Mouse (Mus musculus) MN1 (cell line): ENCODE measurements at regions not wholly inside any gene's neighbourhood (a gene's known extent, or its start where the extent isn't known, plus 50 kb on each side); places are given as distances from the start of the nearest gene placed in this dataset.

Source experiments
- DNase-seq: peaks from one replicate; pipeline ENCODE4 v3.0.0-alpha.2; 2016; ENCODE audit warnings: low spot score

GRCm38 (mm10) chr1:155041592-155041991 is 57.8 kb downstream of the Ier5 start:
- no peak for DNase-seq

- DNase-seq = no peak
Measured at GRCm38 (mm10) chr1:155040939-155041371, 58.5 kb downstream of the Ier5 start.

- peak; percentile 49 for DNase-seq
Measured at GRCm38 (mm10) chr1:155040086-155040726, 59.2 kb downstream of the Ier5 start.

GRCm38 (mm10) chr1:155038631-155039625 is 60.5 kb downstream of the Ier5 start:
- no peak for DNase-seq

- no peak for DNase-seq
Measured at GRCm38 (mm10) chr1:155037479-155037878, 62.0 kb downstream of the Ier5 start.

GRCm38 (mm10) chr1:155030908-155031307 is 68.5 kb downstream of the Ier5 start:
- DNase-seq = no peak

GRCm38 (mm10) chr1:155029195-155029879 is 70.1 kb downstream of the Ier5 start:
- no peak for DNase-seq

GRCm38 (mm10) chr1:155028735-155029134 is 70.7 kb downstream of the Ier5 start:
- no peak for DNase-seq

GRCm38 (mm10) chr1:155028147-155028546 is 71.3 kb downstream of the Ier5 start:
- no peak for DNase-seq

- DNase-seq = peak; percentile 48
Measured at GRCm38 (mm10) chr1:155027583-155027982, 71.9 kb downstream of the Ier5 start.

- peak; percentile 84 for DNase-seq
Measured at GRCm38 (mm10) chr1:155025862-155026478, 73.5 kb downstream of the Ier5 start.

GRCm38 (mm10) chr1:155023324-155023723 is 76.1 kb downstream of the Ier5 start:
- DNase-seq = no peak

- DNase-seq = no peak
Measured at GRCm38 (mm10) chr1:155015669-155016068, 83.8 kb downstream of the Ier5 start.

GRCm38 (mm10) chr1:155014944-155015343 is 84.5 kb downstream of the Ier5 start:
- DNase-seq = no peak

GRCm38 (mm10) chr1:155013784-155014183 is 85.7 kb downstream of the Ier5 start:
- DNase-seq = no peak

- no peak for DNase-seq
Measured at GRCm38 (mm10) chr1:155013361-155013760, 86.1 kb downstream of the Ier5 start.

GRCm38 (mm10) chr1:155006539-155007486 is 92.6 kb downstream of the Ier5 start:
- DNase-seq = peak; percentile 88

GRCm38 (mm10) chr1:155006099-155006498 is 93.3 kb downstream of the Ier5 start:
- DNase-seq = no peak

- DNase-seq = no peak
Measured at GRCm38 (mm10) chr1:155000301-155000700, 99.1 kb downstream of the Ier5 start.

GRCm38 (mm10) chr1:154999501-155000131 is 99.8 kb downstream of the Ier5 start:
- no peak for DNase-seq
